Mouse (Mus musculus) liver, embryonic 14.5 days (tissue): ENCODE measurements at regions not wholly inside any gene's neighbourhood (a gene's known extent, or its start where the extent isn't known, plus 50 kb on each side); places are given as distances from the start of the nearest gene placed in this dataset.

Experiments
- ATAC-seq: fragments of 200-750 bp; cut with Nextera tagmentation; 2 replicates; pipeline ENCODE4 v1.8.0; 2017; ENCODE audit warnings: moderate number of reproducible peaks, mild to moderate bottlenecking, moderate library complexity; ENCODE audit not compliant: insufficient read depth
- DNase-seq, 3 experiments: peaks; one replicate each; pipeline ENCODE4 v3.0.0-alpha.2; 2012 to 2013; ENCODE audit warnings: low read depth in 3 of 3, low spot score in 3 of 3
- H3K27ac ChIP-seq: fragments of 300-500 bp; sonication (generic); 2 replicates; pipeline ENCODE4 v1.5.1; 2014; ENCODE audit warnings: moderate library complexity, mild to moderate bottlenecking, control low read depth, inconsistent platforms
- H3K27me3 ChIP-seq: fragments of 300-500 bp; sonication (generic); 2 replicates; pipeline ENCODE4 v1.6.1; 2014; ENCODE audit warnings: mild to moderate bottlenecking, low read length, moderate library complexity; ENCODE audit not compliant: control insufficient read depth, insufficient read depth
- H3K36me3 ChIP-seq: fragments of 300-500 bp; sonication (generic); replicated peaks from 2 replicates; pipeline ENCODE4 v1.6.1; 2014; ENCODE audit warnings: low read depth; ENCODE audit not compliant: control insufficient read depth, insufficient read depth
- H3K4me1 ChIP-seq, 2 experiments: fragments of 200-500 bp in 1 of 2; fragments of 300-500 bp in 1 of 2; sonication (generic) in 1 of 2; replicated peaks; 2 replicates each; pipeline ENCODE4 v1.6.1; 2012 to 2014; ENCODE audit warnings: antibody characterized with exemption in 1 of 2, inconsistent platforms in 1 of 2, low read length in 1 of 2; ENCODE audit not compliant: control insufficient read depth in 2 of 2, insufficient read depth in 2 of 2
- H3K4me2 ChIP-seq: fragments of 300-500 bp; sonication (generic); 2 replicates; pipeline ENCODE4 v1.6.1; 2014; ENCODE audit warnings: low read depth, mild to moderate bottlenecking, control low read depth, moderate library complexity
- H3K4me3 ChIP-seq, 2 experiments: fragments of 200-500 bp in 1 of 2; fragments of 300-500 bp in 1 of 2; sonication (generic) in 1 of 2; 2 replicates each; pipeline ENCODE4 v1.5.1; 2012 to 2014; ENCODE audit warnings: low read depth in 2 of 2, low read length in 2 of 2, mild to moderate bottlenecking in 2 of 2, control low read depth in 1 of 2, inconsistent platforms in 1 of 2, moderate library complexity in 1 of 2; ENCODE audit not compliant: insufficient read depth in 1 of 2
- H3K9ac ChIP-seq: fragments of 300-500 bp; sonication (generic); replicated peaks from 2 replicates; pipeline ENCODE4 v1.6.1; 2014; ENCODE audit warnings: mild to moderate bottlenecking, control low read depth, moderate library complexity
- H3K9me3 ChIP-seq: fragments of 300-500 bp; sonication (generic); 2 replicates; pipeline ENCODE4 v1.6.1; 2016; ENCODE audit warnings: low read length, mixed read lengths; ENCODE audit not compliant: control insufficient read depth
- CTCF ChIP-seq: IDR thresholded peaks from 2 replicates; pipeline ENCODE4 v1.5.1; 2016; ENCODE audit warnings: antibody characterized with exemption, low read depth, control low read depth
- EP300 ChIP-seq: IDR thresholded peaks from 2 replicates; pipeline ENCODE4 v1.6.1; 2016; ENCODE audit warnings: antibody characterized with exemption, low read depth
- WGBS: fragments of 180-500 bp; shearing (Covaris S2); extraction: QIAGEN DNeasy Blood & Tissue Kit; methylation state at CpG from one replicate; pipeline ENCODE4 v1.1.7; 2014; ENCODE audit not compliant: insufficient replicate concordance; 5-methylcytosine and 5-hydroxymethylcytosine counted together

- Histone ChIP-seq H3K27me3 (no peaks in the 10 kb centered on the region), H3K27ac (no peak overlapping the region), H3K9ac (no peak overlapping the region), H3K36me3 (no peaks in the 10 kb centered on the region), H3K9me3 (no peaks in the 10 kb centered on the region), H3K4me2 (no peak overlapping the region), H3K4me3 (no peak overlapping the region), H3K4me1 (no peaks in the 10 kb centered on the region)
- no peak for ATAC-seq
- TF ChIP-seq EP300: no peak
- TF ChIP-seq CTCF: no peak
- no peak for DNase-seq
- WGBS: 61% methylated on average over 2 of the region's 2 CpGs
Measured at GRCm38 (mm10) chr6:81563192-81563591, 360.3 kb upstream of the Gcfc2 start.

DNA sequence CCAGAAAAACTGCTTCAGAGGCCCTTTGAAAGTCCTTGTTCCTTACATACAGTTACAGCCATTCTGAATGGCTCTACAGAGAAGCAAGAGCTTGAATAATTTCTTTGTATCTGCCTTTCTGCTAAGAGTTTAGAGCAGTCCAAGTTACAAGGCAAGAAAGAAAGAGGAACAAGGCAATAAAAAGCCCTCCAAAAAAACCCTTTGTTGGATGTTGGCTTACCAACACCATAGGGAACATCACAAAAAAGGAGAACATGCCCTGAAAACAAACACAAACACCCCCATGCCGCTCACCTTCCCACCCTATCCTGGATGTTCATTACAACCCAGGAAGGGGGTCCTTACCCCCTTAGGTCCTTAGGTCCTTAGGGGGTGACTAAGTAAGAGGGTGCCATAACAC lies 359.2 kb upstream of the Gcfc2 start:
- H3K4me2 ChIP-seq: no peak overlapping the region
- no peaks in the 10 kb centered on the region for H3K9me3 ChIP-seq
- no peak overlapping the region for H3K27ac ChIP-seq
- H3K9ac ChIP-seq: no peak overlapping the region
- ATAC-seq (no peak), DNase-seq (no peak)
- no peak overlapping the region for H3K4me3 ChIP-seq
- no peaks in the 10 kb centered on the region for H3K27me3 ChIP-seq
- no peaks in the 10 kb centered on the region for H3K4me1 ChIP-seq
- WGBS: 65% methylated on average over 1 of the region's 1 CpGs
- no peaks in the 10 kb centered on the region for H3K36me3 ChIP-seq
- TF ChIP-seq CTCF: no peak
- no peak for TF ChIP-seq EP300

DNA sequence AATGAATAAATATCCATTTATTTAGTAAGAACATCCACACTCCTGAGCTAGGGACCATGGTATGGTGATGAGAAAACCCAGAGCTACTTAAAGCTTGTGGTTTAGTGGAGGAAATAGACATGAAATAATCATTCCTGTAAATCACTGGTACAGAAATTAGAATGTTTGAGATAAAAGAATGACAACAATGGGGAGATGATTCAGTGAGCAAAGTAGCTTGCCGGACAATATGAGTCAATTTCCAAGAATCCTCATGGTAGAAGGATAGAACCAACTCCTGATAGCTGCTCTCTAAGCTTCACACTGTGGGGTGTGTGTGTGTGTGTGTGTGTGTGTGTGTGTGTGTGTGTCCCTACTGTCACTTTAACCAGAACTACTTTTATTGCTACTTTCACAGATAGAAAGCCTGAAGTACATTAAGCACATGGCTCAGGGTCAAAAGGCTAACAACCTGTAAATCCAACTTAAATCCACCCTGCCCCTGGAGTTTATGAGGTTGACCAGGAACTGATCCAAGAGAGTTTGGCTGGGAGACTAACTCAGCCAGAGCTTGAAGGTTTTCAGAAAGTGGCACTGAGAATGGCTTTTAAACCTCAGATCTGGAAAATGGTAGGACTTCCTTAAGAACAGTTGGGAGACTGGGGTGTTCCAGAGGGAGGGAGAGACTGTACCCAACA lies 336.9 kb upstream of the Gcfc2 start:
- H3K27ac ChIP-seq: no peak overlapping the region
- H3K9me3 ChIP-seq: no peaks in the 10 kb centered on the region
- H3K27me3 ChIP-seq: no peaks in the 10 kb centered on the region
- 24% methylated on average over 1 of the region's 1 CpGs for whole genome bisulfite sequencing
- no peak overlapping the region for H3K4me2 ChIP-seq
- H3K9ac ChIP-seq: no peak overlapping the region
- H3K4me1 ChIP-seq: no peaks in the 10 kb centered on the region
- no peaks in the 10 kb centered on the region for H3K36me3 ChIP-seq
- TF ChIP-seq CTCF (no peak), EP300 (no peak)
- DNase-seq: no peak
- ATAC-seq: no peak
- H3K4me3 ChIP-seq: no peak overlapping the region

DNA sequence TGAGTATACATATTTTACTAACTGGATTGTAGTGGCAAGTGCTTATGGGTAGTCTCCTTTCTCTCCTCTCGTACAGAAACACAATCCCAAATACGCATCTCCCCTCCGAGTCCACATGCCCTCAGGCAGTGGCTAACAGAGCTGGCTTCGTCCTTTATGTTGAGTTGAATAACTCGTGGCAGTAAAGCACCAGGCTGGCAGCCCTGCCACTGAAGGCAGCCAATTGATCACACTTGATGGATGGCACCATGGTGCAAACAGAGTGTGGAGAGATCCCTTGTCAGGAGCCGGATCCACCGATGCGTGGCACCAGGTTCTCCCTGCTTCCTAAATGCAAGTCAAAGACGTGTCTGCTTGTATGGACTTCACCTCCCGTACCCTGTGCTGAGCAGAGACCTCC lies 333.7 kb upstream of the Gcfc2 start:
- Histone ChIP-seq H3K9me3 (no peaks in the 10 kb centered on the region), H3K27ac (no peak overlapping the region), H3K4me2 (no peak overlapping the region), H3K4me1 (no peaks in the 10 kb centered on the region), H3K36me3 (no peaks in the 10 kb centered on the region), H3K4me3 (no peak overlapping the region), H3K27me3 (no peaks in the 10 kb centered on the region), H3K9ac (no peak overlapping the region)
- ATAC-seq (no peak), DNase-seq (no peak)
- TF ChIP-seq EP300 (no peak), CTCF (no peak)
- 70% methylated on average over 10 of the region's 10 CpGs for WGBS

- TF ChIP-seq EP300: no peak
- no peak for TF ChIP-seq CTCF
- H3K27me3 ChIP-seq: no peaks in the 10 kb centered on the region
- no peaks in the 10 kb centered on the region for H3K36me3 ChIP-seq
- H3K4me2 ChIP-seq: no peak overlapping the region
- DNase-seq: no peak
- no peak overlapping the region for H3K9ac ChIP-seq
- 65% methylated on average over 2 of the region's 2 CpGs for WGBS
- no peaks in the 10 kb centered on the region for H3K9me3 ChIP-seq
- no peaks in the 10 kb centered on the region for H3K4me1 ChIP-seq
- no peak for ATAC-seq
- no peak overlapping the region for H3K4me3 ChIP-seq
- no peak overlapping the region for H3K27ac ChIP-seq
Measured at GRCm38 (mm10) chr6:81595926-81596325, 327.5 kb upstream of the Gcfc2 start.
